Mouse (Mus musculus) kidney, adult 2 months (tissue): ENCODE results near the gene Gm44973.

Experiments
- CTCF ChIP-seq: fragments of 200-500 bp; conservative IDR thresholded peaks from 2 replicates; pipeline ENCODE4 v1.5.1; 2011; ENCODE audit warnings: low read depth, mild to moderate bottlenecking, control low read depth, low read length, moderate library complexity, mixed read lengths; ENCODE audit not compliant: insufficient read depth, insufficient read length
- POLR2A ChIP-seq: fragments of 200-500 bp; IDR thresholded peaks from one replicate; pipeline ENCODE4 v1.6.1; 2011; ENCODE audit warnings: low read depth, low read length, control low read depth

DNA sequence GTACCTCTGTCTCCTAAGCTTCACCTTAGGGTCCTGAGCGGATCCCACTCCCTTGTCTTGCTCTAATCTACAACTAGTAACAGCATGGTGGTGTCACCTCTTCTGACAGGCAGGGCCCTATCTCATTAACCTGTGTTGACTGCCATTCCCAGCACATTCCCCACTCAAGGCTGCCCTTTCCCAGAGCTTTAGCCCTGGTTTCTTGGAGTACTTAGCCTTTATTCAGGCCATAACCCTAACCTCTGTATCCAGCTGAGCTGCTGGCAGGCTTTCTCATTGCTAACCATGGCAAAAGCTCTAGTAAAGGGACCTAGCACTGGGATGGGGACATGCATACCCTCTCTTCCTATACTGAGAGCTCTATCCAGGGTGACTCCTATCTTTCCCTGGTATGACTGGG, 43.3 kb downstream of the Gm44973 start:
- TF ChIP-seq POLR2A (no peak), CTCF (no peak)
